Mouse (Mus musculus) hematopoietic stem cell, adult 5-6 weeks (primary cell): ENCODE data around the gene Las1l. TPM values are rescaled to one million over a fixed set of nuclear protein-coding genes. Genes with fewer than 3 reads are reported as not detected.

Source experiments
- total RNA-seq: library from RNA; stranded (forward); fragments of 172-1452, 232-1000 nt; gene quantifications from 2 replicates; pipeline ENCODE4 v1.2.3, GENCODE M21; 2017

Las1l gene
- total RNA-seq, 1 experiment from 2014 or later = 39.9 TPM

Other genes starting within 250 kb of the Las1l start
- gene Zc3h12b, start 245.3 kb downstream of the Las1l start, total RNA-seq = 5.7 and 7.8 TPM in 2 replicates
- 128 and 155 TPM in 2 replicates for gene Msn, start 139.1 kb upstream of the Las1l start, total RNA-seq